Comparison of ENCODE assay signal across 17 mouse cellular contexts in the genomic region with DNA sequence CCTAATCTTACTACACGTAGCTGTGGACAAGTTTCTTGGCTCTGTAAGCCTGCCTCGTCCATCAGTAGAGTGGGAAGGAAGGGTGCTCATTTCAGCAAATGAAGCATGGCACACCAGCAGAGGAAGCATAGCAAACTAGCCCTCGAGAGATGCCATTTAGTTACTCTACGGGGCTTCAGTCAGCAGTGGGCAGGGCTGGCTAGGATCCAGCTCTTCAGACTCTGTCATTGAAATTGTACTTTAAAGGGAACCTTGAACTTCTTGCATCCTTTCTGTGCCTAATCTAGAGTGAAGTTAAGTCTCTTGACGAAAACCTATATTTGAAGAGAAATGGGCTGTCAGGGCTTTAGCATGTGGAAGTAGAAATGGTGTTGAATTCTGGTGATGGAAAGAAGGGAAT.
"Had no signal": no experiment of that assay in that cellular context is flagged by ENCODE, and none has a peak within 500 bp of the region (broad histone marks: within the 10 kb centered on the region; RNA-seq: fewer than 3 reads in every experiment).

No protein-coding gene starts in this region.

- H3K4me3 ChIP-seq: limb, embryonic 15.5 days; liver, embryonic 12.5 days; lung, embryonic 15.5 days; megakaryocyte, embryonic 14.5 days; midbrain, embryonic 15.5 days; neural tube, embryonic 12.5 days; stomach, embryonic 15.5 days had no signal

- ATAC-seq: liver, embryonic 12.5 days; midbrain, embryonic 15.5 days had no signal

- H3K9ac ChIP-seq: limb, embryonic 15.5 days; liver, embryonic 12.5 days; lung, embryonic 15.5 days; midbrain, embryonic 15.5 days; neural tube, embryonic 12.5 days; stomach, embryonic 15.5 days had no signal

- H3K36me3 ChIP-seq: stomach, embryonic 15.5 days had no signal

- DNase-seq: layer of hippocampus, adult 9-11 months; layer of hippocampus, postnatal 36 days; lung, postnatal 14 days; retina, postnatal 1 day; right cerebral cortex, postnatal 4 days; spleen, adult 18-20 months; thymus, adult 2 months; thymus, postnatal 25 days had no signal

- H3K27ac ChIP-seq: limb, embryonic 15.5 days; liver, embryonic 12.5 days; lung, embryonic 15.5 days; macrophage; midbrain, embryonic 15.5 days; neural tube, embryonic 12.5 days; stomach, embryonic 15.5 days had no signal

- H3K9me3 ChIP-seq: limb, embryonic 15.5 days; liver, embryonic 12.5 days; lung, embryonic 15.5 days; megakaryocyte, embryonic 14.5 days; midbrain, embryonic 15.5 days; neural tube, embryonic 12.5 days; stomach, embryonic 15.5 days had no signal

- H3K27me3 ChIP-seq: limb, embryonic 15.5 days; liver, embryonic 12.5 days; lung, embryonic 15.5 days; megakaryocyte, embryonic 14.5 days; midbrain, embryonic 15.5 days; neural tube, embryonic 12.5 days; stomach, embryonic 15.5 days had no signal

- H3K4me2 ChIP-seq: limb, embryonic 15.5 days; liver, embryonic 12.5 days; lung, embryonic 15.5 days; midbrain, embryonic 11.5 days; midbrain, embryonic 15.5 days; neural tube, embryonic 12.5 days; stomach, embryonic 15.5 days had no signal
